Mouse (Mus musculus) hindbrain, embryonic 16.5 days (tissue): ENCODE measurements at regions not wholly inside any gene's neighbourhood (a gene's known extent, or its start where the extent isn't known, plus 50 kb on each side); places are given as distances from the start of the nearest gene placed in this dataset.

Source experiments
- ATAC-seq: fragments of 200-750 bp; cut with Nextera tagmentation; 2 replicates; pipeline ENCODE4 v1.8.0; 2017; ENCODE audit warnings: moderate TSS enrichment, moderate library complexity
- H3K27ac ChIP-seq: fragments of 300-500 bp; sonication (generic); 2 replicates; pipeline ENCODE4 v1.5.1; 2014; ENCODE audit warnings: low read depth, mild to moderate bottlenecking, control low read depth, low read length, moderate library complexity
- H3K27me3 ChIP-seq: fragments of 300-500 bp; sonication (generic); replicated peaks from 2 replicates; pipeline ENCODE4 v1.6.1; 2014; ENCODE audit warnings: low read length; ENCODE audit not compliant: control insufficient read depth, insufficient read depth
- H3K36me3 ChIP-seq: fragments of 300-500 bp; sonication (generic); 2 replicates; pipeline ENCODE4 v1.6.1; 2014; ENCODE audit warnings: mild to moderate bottlenecking, low read length, moderate library complexity, mixed read lengths; ENCODE audit not compliant: control insufficient read depth, insufficient read depth
- H3K4me1 ChIP-seq: fragments of 300-500 bp; sonication (generic); 2 replicates; pipeline ENCODE4 v1.6.1; 2014; ENCODE audit warnings: low read depth, low read length; ENCODE audit not compliant: control insufficient read depth, insufficient read depth
- H3K4me2 ChIP-seq: fragments of 300-500 bp; sonication (generic); 2 replicates; pipeline ENCODE4 v1.6.1; 2014; ENCODE audit warnings: mild to moderate bottlenecking, low read length, control low read depth, moderate library complexity
- H3K4me3 ChIP-seq: fragments of 300-500 bp; sonication (generic); 2 replicates; pipeline ENCODE4 v1.5.1; 2014; ENCODE audit warnings: mild to moderate bottlenecking, low read length, control low read depth, moderate library complexity
- H3K9ac ChIP-seq: fragments of 300-500 bp; sonication (generic); 2 replicates; pipeline ENCODE4 v1.6.1; 2014; ENCODE audit warnings: low read depth, mild to moderate bottlenecking, control low read depth, low read length, moderate library complexity
- H3K9me3 ChIP-seq: fragments of 300-500 bp; sonication (generic); 2 replicates; pipeline ENCODE4 v1.6.1; 2014; ENCODE audit warnings: mild to moderate bottlenecking, low read length, moderate library complexity; ENCODE audit not compliant: control insufficient read depth
- WGBS: fragments of 180-500 bp; shearing (Covaris S2); extraction: QIAGEN DNeasy Blood & Tissue Kit; methylation state at CpG from one replicate; pipeline ENCODE4 v1.1.7; 2014; 5-methylcytosine and 5-hydroxymethylcytosine counted together

DNA sequence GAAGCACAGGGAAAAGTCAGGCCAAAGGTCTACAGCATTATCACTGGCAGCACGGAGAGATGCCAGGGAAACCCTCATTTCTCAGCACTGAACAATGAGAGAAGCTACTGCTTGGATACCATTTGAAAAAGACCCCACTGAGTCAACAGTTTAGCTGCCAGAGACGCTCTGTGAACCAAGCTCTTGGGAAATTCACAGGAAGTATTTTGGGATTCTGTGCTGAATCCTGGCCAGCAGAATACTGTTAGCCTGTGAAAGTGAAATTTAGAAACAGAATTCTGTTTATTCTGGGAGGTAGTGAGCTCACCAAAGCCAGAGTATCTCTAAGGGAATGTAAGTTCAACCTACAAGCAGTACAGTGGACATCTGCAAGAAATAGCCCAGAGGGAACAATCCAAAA, 705.1 kb downstream of the Zpld1 start:
- no peak overlapping the region for H3K4me3 ChIP-seq
- H3K4me1 ChIP-seq, result no peaks in the 10 kb centered on the region
- WGBS, result 24% methylated on average over 2 of the region's 2 CpGs
- no peaks in the 10 kb centered on the region for H3K27me3 ChIP-seq
- no peaks in the 10 kb centered on the region for H3K36me3 ChIP-seq
- no peaks in the 10 kb centered on the region for H3K9me3 ChIP-seq
- H3K4me2 ChIP-seq, result no peak overlapping the region
- peak; percentile 69 for ATAC-seq
- no peak overlapping the region for H3K27ac ChIP-seq
- no peak overlapping the region for H3K9ac ChIP-seq
